Mouse (Mus musculus) kidney, adult 2 months (tissue): ENCODE results near the gene Cpa1. TPM values are rescaled to one million over a fixed set of nuclear protein-coding genes. Genes with fewer than 3 reads are reported as not detected.

Experiments
- DNase-seq: peaks from one replicate; pipeline ENCODE4 v3.0.0; 2021
- H3K27ac ChIP-seq: fragments of 200-500 bp; 2 replicates; pipeline ENCODE4 v1.5.1; 2012; ENCODE audit warnings: low read depth, low read length, control low read depth, inconsistent platforms; ENCODE audit not compliant: insufficient read depth
- H3K27me3 ChIP-seq: fragments of 200-500 bp; replicated peaks from 2 replicates; pipeline ENCODE4 v1.6.1; 2012; ENCODE audit warnings: mild to moderate bottlenecking, moderate library complexity, low read length, inconsistent platforms; ENCODE audit not compliant: control insufficient read depth, insufficient read depth
- H3K36me3 ChIP-seq: fragments of 200-500 bp; 2 replicates; pipeline ENCODE4 v1.6.1; 2012; ENCODE audit warnings: mild to moderate bottlenecking, moderate library complexity, low read length, inconsistent platforms; ENCODE audit not compliant: control insufficient read depth, insufficient read depth
- H3K4me1 ChIP-seq: fragments of 200-500 bp; 2 replicates; pipeline ENCODE4 v1.6.1; 2011; ENCODE audit warnings: low read length; ENCODE audit not compliant: control insufficient read depth, insufficient read depth
- H3K4me3 ChIP-seq: fragments of 200-500 bp; 2 replicates; pipeline ENCODE4 v1.5.1; 2011; ENCODE audit warnings: mild to moderate bottlenecking, low read depth, low read length, control low read depth; ENCODE audit not compliant: insufficient read depth
- CTCF ChIP-seq: fragments of 200-500 bp; conservative IDR thresholded peaks from 2 replicates; pipeline ENCODE4 v1.5.1; 2011; ENCODE audit warnings: low read depth, mild to moderate bottlenecking, control low read depth, low read length, moderate library complexity, mixed read lengths; ENCODE audit not compliant: insufficient read depth, insufficient read length
- POLR2A ChIP-seq: fragments of 200-500 bp; IDR thresholded peaks from one replicate; pipeline ENCODE4 v1.6.1; 2011; ENCODE audit warnings: low read depth, low read length, control low read depth
- WGBS: fragments of 180-500 bp; shearing (Covaris S2); methylation state at CpG from one replicate; pipeline ENCODE4 v1.1.7; 2018; 5-methylcytosine and 5-hydroxymethylcytosine counted together
- polyA plus RNA-seq: library from polyadenylated mRNA; depleted of rRNA; stranded (reverse); fragments of >200 nt; gene quantifications from 2 replicates; pipeline ENCODE4 v1.2.3, GENCODE M21; 2012

The Cpa1 gene
- polyA plus RNA-seq, 1 experiment = 0.11 TPM

DNA sequence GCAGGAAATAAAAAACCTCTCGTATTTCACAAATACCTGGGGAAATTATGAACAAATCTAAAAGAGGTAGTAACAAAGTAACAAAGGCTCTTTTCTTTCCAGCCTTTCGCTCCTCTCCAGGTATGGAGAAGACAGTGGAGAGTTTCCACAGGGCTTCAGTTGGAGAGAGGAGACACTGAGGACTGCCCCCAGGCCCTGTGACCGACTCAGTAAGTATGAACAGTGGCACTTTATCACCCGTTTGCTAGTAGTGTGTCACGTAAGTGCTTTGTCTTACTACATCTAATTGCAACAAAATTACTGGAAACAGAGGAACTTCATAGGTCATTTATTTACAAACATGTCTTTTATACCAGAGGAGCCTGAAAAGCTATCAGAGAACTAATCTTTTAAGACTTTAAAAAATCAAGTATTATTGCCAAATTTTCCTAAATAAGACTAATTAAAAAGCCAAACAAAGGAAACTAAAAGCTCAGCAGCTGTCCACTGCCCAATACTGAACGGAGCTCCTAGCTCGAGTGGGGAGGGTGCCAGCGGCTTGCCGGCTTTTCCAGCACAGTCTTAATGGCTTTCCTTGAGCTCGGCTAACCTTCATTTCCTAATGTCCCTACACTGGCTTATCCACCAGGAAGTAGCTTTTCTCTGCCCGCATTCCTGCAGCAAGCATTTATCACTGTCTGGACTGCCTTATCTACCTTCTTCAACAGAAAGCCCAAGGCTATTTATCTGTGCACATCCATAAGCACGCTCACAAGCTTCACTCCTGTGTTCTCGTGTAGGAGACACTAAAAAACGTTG is 34.9 kb downstream of the Cpa1 start:
- Histone ChIP-seq H3K4me3 (peak overlapping the region; percentile 27; the same call in 1 of the 2 replicates), H3K27ac (peak overlapping the region; percentile 34; the same call in 1 of the 2 replicates), H3K4me1 (peaks cover 2% of the 10 kb centered on the region; the same call in 1 of the 2 replicates), H3K27me3 (no peaks in the 10 kb centered on the region), H3K36me3 (no peaks in the 10 kb centered on the region)
- 36% methylated on average over 14 of the region's 14 CpGs for WGBS
- TF ChIP-seq CTCF = no peak
- TF ChIP-seq POLR2A = no peak
- peak; percentile 31 for DNase-seq

DNA sequence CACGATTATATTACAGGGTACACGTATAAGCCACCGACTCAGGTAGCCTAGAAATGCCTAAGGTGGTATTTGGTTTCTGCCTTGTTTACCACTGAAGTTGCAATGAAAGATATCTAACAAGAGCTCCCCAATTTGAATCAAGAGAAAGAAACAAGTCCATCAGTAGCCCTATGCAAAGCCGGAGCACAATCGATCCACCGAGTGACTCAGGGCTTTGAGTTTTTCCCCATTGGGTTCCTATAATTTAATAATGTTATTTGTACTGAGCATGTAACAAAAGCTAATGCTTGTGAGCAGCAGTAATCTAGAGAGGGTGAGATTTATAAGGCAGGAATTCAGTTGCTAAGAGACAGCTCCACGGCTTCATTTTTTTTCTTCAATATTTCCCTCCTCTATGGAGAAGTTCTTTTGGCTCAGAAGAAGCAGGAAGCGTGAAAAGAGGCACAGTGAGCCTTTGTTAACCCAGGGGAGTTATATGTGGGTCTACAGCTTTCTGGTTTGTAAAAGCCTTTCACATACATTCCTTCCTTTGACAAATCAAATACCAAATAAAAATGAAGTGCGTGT is 35.8 kb downstream of the Cpa1 start:
- Histone ChIP-seq H3K27ac (no peak overlapping the region), H3K27me3 (no peaks in the 10 kb centered on the region), H3K36me3 (no peaks in the 10 kb centered on the region), H3K4me3 (no peak overlapping the region), H3K4me1 (peaks cover 2% of the 10 kb centered on the region; the same call in 1 of the 2 replicates)
- DNase-seq = no peak
- TF ChIP-seq POLR2A = no peak
- no peak for TF ChIP-seq CTCF
- WGBS = 51% methylated on average over 9 of the region's 9 CpGs

DNA sequence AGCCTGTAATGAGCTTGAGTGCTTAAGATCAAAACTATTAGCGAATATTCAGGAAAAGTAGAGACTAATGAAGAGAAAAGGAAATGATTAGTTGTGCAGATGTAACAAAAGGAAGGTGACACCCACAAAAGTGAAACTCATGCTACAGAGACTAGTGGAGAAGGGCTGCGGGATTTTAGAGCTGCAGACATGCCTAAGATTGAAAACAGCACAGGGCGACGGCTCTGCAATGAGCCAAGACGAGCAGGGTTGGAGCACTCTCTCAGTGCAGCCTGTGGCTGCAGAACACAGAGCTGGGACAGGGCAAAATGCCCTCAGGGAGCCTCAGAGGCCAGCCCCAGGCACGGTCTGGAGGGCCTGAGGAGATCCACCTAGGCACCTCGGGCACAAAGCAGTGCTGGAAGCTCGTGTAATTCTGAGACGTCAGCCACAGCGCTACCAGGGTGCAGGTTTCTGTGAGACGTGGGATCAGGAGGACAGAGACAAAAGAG is 36.3 kb downstream of the Cpa1 start:
- no peaks in the 10 kb centered on the region for H3K36me3 ChIP-seq
- no peak overlapping the region for H3K27ac ChIP-seq
- DNase-seq = no peak
- H3K27me3 ChIP-seq = no peaks in the 10 kb centered on the region
- WGBS = 41% methylated on average over 11 of the region's 11 CpGs
- TF ChIP-seq CTCF (no peak), POLR2A (no peak)
- H3K4me1 ChIP-seq = peaks cover 2% of the 10 kb centered on the region; the same call in 1 of the 2 replicates
- no peak overlapping the region for H3K4me3 ChIP-seq

DNA sequence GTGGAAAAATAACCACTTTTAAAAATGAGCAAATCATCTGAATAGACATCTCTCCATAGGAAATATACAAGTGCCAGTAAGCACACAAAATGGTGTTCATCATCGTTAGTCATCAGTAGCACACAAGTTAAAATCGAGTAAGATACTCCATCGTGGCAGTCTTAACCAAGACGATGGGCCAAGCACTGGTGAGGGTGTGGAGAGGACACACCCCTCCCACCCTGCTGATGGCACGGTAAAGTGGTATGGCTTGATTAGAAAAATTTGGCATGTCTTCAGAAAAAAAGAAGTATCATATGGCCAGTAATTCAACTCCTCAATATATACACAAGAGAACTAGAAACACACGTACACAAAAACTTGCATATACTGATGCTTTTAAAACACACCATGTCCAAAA is 37.5 kb downstream of the Cpa1 start:
- Histone ChIP-seq H3K36me3 (no peaks in the 10 kb centered on the region), H3K4me1 (peaks cover 2% of the 10 kb centered on the region; the same call in 1 of the 2 replicates), H3K27me3 (no peaks in the 10 kb centered on the region), H3K4me3 (no peak overlapping the region), H3K27ac (no peak overlapping the region)
- no peak for DNase-seq
- TF ChIP-seq POLR2A = no peak
- TF ChIP-seq CTCF = no peak
- 93% methylated on average over 6 of the region's 6 CpGs for WGBS

DNA sequence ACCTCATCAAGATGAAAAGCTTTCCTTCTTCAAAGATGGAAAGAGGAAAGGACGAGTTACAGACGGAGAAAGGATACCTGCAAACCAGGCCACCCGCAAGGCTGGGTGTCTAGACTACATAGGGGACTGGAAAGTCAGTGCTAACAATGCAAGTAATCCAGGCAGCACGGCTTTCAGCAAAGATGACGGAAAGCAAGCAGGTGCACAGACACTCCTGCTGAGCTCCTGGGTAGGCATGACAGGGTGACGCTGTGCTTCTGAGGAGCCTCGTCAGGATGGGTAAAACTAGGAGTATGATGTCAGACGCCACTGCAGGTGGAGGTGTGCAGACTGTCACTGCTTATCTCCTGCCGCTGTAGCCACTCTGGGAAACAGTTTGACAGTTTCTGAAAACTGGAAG is 38.6 kb downstream of the Cpa1 start:
- TF ChIP-seq POLR2A = no peak
- TF ChIP-seq CTCF = no peak
- Histone ChIP-seq H3K36me3 (no peaks in the 10 kb centered on the region), H3K4me1 (peaks cover 2% of the 10 kb centered on the region; the same call in 1 of the 2 replicates), H3K4me3 (no peak overlapping the region), H3K27me3 (no peaks in the 10 kb centered on the region), H3K27ac (no peak overlapping the region)
- no peak for DNase-seq
- WGBS = 93% methylated on average over 9 of the region's 9 CpGs

DNA sequence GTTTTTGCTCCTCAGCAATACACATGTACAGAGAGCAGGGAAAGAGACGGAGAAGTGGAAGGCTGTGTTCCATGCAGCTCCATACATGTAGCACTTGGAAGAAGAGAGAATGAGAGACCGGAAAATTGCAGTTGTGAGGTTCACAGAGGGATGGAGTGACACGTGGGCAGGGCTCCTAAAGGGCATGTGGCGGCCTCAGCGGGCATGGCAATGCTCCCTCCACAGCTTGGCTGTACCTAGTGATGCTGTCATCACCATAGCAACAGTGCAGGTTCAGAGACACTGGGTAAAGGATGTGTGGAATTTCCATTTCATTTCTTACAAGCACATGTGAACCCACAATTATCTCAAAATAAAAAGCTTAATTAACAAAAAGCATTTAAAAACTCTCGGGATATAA is 39.5 kb downstream of the Cpa1 start:
- no peaks in the 10 kb centered on the region for H3K27me3 ChIP-seq
- WGBS = 84% methylated on average over 6 of the region's 6 CpGs
- H3K4me1 ChIP-seq = peaks cover 2% of the 10 kb centered on the region; the same call in 1 of the 2 replicates
- DNase-seq = no peak
- H3K36me3 ChIP-seq = no peaks in the 10 kb centered on the region
- H3K4me3 ChIP-seq = no peak overlapping the region
- TF ChIP-seq POLR2A = no peak
- no peak for TF ChIP-seq CTCF
- no peak overlapping the region for H3K27ac ChIP-seq

DNA sequence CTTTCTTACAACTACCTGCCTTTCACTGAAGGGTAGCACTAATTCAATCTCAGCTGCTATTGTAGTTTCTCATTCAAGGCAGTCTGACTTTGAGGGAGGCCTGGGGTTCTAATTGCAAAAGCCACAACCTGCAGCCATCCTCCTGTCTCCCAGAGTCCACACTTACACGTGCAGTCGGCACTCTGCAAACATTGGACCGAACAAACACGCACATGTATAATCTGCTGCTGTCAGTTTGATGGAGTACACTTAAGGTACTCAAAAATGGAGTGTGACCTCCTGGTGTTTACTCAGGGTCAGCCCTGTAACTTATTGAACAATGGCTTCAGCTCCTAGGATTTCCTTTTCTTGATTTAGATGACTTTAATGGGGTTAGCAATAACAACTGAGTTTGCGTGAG is 40.5 kb downstream of the Cpa1 start:
- WGBS = 56% methylated on average over 5 of the region's 5 CpGs
- no peaks in the 10 kb centered on the region for H3K36me3 ChIP-seq
- no peak for TF ChIP-seq CTCF
- no peak for TF ChIP-seq POLR2A
- no peak for DNase-seq
- H3K27me3 ChIP-seq = no peaks in the 10 kb centered on the region
- H3K4me3 ChIP-seq = no peak overlapping the region
- no peak overlapping the region for H3K27ac ChIP-seq
- no peaks in the 10 kb centered on the region for H3K4me1 ChIP-seq
